Mouse (Mus musculus) kidney, embryonic 16.5 days (tissue): ENCODE results near the gene Mdga1. TPM values are rescaled to one million over a fixed set of nuclear protein-coding genes. Genes with fewer than 3 reads are reported as not detected.
A peak's percentile ranks its signal among the peaks of the same experiment; 100 is the strongest.

Experiments
- ATAC-seq: fragments of 200-750 bp; cut with Nextera tagmentation; 2 replicates; pipeline ENCODE4 v1.8.0; 2017; ENCODE audit warnings: moderate TSS enrichment; ENCODE audit not compliant: low FRiP score, low TSS enrichment
- H3K27ac ChIP-seq: fragments of 300-500 bp; sonication (generic); 2 replicates; pipeline ENCODE4 v1.5.1; 2014; ENCODE audit warnings: low read length
- H3K27me3 ChIP-seq: fragments of 300-500 bp; sonication (generic); 2 replicates; pipeline ENCODE4 v1.6.1; 2014; ENCODE audit warnings: low read length, control low read depth, mixed read lengths; ENCODE audit not compliant: insufficient read depth
- H3K36me3 ChIP-seq: fragments of 300-500 bp; sonication (generic); 2 replicates; pipeline ENCODE4 v1.6.1; 2014; ENCODE audit warnings: low read length, control low read depth, mixed read lengths; ENCODE audit not compliant: insufficient read depth
- H3K4me1 ChIP-seq: fragments of 300-500 bp; sonication (generic); 2 replicates; pipeline ENCODE4 v1.6.1; 2014; ENCODE audit warnings: low read length, control low read depth, mixed read lengths; ENCODE audit not compliant: insufficient read depth
- H3K4me2 ChIP-seq: fragments of 300-500 bp; sonication (generic); replicated peaks from 2 replicates; pipeline ENCODE4 v1.6.1; 2014; ENCODE audit warnings: low read depth, low read length
- H3K4me3 ChIP-seq: fragments of 300-500 bp; sonication (generic); 2 replicates; pipeline ENCODE4 v1.5.1; 2014; ENCODE audit warnings: mild to moderate bottlenecking, low read length
- H3K9ac ChIP-seq: fragments of 300-500 bp; sonication (generic); replicated peaks from 2 replicates; pipeline ENCODE4 v1.6.1; 2014; ENCODE audit warnings: low read length
- H3K9me3 ChIP-seq: fragments of 300-500 bp; sonication (generic); 2 replicates; pipeline ENCODE4 v1.6.1; 2016; ENCODE audit warnings: low read length, control low read depth
- WGBS: fragments of 180-500 bp; shearing (Covaris S2); extraction: QIAGEN DNeasy Blood & Tissue Kit; methylation state at CpG from one replicate; pipeline ENCODE4 v1.1.7; 2014; 5-methylcytosine and 5-hydroxymethylcytosine counted together
- polyA plus RNA-seq: library from polyadenylated mRNA; unstranded; fragments of >200 nt; fragmentation: Nextera tagmentation; extraction: Ambion mirVana; gene quantifications from 2 replicates; pipeline ENCODE4 v1.2.1, GENCODE M21; 2015

Mdga1 gene
- polyA plus RNA-seq, 1 experiment from 2014 or later: 2.4 TPM

DNA sequence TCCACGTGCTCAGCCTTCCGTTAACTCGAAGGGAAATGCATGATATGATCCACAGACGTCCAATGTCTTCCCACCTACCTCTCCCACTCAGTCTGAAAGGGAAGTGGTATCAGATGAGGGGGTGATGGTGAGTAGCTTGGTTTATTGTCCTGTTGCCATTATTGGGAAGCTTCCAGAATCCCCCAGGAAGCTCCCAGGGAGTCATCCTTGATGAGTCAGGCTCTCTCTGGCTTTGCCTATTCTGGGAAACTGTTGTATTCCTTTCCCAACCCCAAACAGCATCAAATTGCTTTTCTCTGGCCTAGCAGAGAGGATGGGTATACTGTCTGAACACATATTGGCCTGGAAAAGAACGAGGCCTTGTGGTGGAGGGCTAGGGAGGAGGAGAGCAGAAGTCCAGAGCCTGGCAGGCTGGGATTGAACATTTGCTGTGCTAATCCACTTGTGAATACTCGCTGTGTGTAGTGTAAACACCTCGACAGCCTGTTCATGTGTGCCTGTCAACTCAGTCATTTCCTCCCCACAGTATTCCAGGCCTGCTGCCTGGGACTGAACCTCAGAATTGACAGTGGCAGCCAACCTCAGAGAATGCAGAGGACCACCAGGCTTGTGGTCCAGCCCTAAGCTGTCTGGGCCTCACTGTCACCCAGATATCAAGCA lies 79.3 kb downstream of the Mdga1 start:
- H3K27ac ChIP-seq: no peak overlapping the region
- 61% methylated on average over 7 of the region's 7 CpGs for WGBS
- H3K4me3 ChIP-seq: no peak overlapping the region
- peaks cover 40% of the 10 kb centered on the region for H3K27me3 ChIP-seq
- no peak for ATAC-seq
- no peak overlapping the region for H3K4me2 ChIP-seq
- H3K36me3 ChIP-seq: no peaks in the 10 kb centered on the region
- H3K9me3 ChIP-seq: no peaks in the 10 kb centered on the region
- H3K9ac ChIP-seq: no peak overlapping the region
- peaks cover 25% of the 10 kb centered on the region for H3K4me1 ChIP-seq

DNA sequence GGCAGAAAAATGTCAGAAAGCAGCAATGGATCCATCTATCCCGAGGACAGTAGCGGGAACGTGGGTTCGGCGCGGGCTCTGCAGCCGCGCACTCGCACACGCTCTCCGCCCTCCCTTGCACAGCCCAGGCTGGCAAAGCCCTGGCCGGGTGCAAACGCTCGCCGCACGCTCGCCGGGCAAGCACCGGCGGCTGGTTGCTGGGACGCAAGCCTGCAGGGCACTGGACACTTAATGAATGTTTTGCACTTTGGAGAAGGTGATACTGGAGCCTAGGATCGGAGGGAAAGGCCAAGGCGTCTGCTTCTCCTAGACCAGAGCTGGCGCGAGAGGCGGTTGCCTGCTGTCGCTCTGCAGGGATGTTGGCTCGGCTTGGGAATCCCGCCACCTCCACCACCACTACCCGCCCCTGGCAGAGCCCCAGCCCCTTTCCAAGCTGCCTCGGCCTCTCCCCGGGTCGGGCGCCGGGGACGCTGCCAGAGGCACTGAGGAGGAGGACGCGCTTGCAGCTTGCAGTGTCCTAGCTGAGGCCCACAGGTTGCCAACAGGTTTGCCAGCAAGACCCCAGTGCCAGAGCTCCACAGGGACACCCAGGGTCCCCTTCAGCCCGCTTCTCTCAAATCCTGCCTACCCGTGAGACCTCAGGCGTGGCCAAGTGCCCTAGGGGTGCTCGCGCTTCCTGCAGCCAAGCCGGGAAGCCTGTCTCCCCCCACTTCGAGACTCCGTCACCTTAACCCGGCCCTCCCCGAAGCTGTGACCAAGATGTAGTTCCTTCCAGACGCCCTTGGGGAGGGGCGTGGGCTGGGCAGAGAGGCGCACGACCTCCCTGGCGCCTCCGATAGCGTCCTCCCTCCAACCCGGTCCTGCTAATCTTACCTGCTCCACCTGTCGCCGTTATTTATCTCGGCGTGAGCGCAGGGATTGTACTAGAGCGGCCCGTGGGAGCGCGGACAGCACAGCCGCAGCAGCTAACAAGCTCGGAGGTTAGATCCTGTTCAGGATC lies 80.6 kb downstream of the Mdga1 start:
- peak overlapping the region; percentile 67 for H3K4me3 ChIP-seq
- peak overlapping the region; percentile 47 for H3K9ac ChIP-seq
- peak; percentile 24; the same call in 1 of the 2 replicates for ATAC-seq
- no peaks in the 10 kb centered on the region for H3K9me3 ChIP-seq
- peaks cover 53% of the 10 kb centered on the region for H3K27me3 ChIP-seq
- no peak overlapping the region for H3K27ac ChIP-seq
- no peaks in the 10 kb centered on the region for H3K36me3 ChIP-seq
- peak overlapping the region; percentile 99 for H3K4me2 ChIP-seq
- under 1% methylated on average over 67 of the region's 67 CpGs for WGBS
- peaks cover 25% of the 10 kb centered on the region for H3K4me1 ChIP-seq

DNA sequence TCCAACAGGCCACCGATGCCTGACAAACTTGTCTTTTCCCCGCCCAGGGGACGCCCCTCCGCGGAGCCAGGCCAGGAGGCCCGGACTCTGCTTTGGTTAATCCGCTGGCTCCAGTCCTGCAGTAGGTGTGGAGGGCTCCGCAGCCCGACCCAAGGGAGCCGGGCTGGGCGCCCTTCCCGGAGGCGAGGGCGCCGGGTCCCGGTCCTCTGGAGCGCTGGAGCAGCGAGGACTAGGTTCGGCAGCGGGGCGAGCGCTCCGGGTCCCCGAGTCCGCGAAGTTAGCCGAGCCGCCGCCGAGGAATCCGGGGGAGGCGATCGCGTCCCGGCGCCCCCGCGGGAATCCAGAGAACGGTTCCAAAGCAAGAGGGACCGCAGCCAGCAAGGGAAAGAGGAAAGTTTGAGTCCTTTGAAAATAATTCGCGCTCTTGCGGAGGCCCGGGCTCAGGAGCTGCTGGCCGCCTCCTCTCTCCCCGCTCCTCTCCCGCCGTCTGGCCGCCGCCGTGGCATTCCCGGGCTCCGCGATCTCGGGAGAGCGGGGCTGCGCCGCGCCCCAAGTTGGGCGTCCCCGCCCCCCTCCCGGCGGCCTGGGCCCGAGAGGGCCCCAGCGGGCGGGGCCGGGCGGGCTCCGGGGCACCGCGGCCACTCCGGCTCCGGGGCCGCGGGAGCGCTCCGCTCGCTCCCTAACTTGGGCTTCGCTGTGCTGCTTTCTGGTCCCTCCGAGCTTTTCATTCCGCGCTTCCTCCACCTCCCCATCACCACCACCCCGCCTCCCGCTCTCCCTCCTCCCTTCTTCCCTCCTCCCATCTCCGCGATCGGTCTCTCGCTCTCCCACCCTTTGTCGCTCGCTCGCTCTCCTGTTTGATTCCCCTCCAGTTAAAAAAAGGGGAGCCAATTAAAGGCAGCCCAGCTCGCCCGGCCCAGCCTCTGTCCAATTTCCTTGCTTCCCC lies 81.7 kb downstream of the Mdga1 start:
- peak overlapping the region; percentile 99 for H3K4me2 ChIP-seq
- WGBS: under 1% methylated on average over 77 of the region's 93 CpGs
- H3K4me3 ChIP-seq: peak overlapping the region; percentile 67
- ATAC-seq: peak; percentile 29
- H3K9me3 ChIP-seq: no peaks in the 10 kb centered on the region
- H3K4me1 ChIP-seq: peaks cover 25% of the 10 kb centered on the region
- peaks cover 64% of the 10 kb centered on the region for H3K27me3 ChIP-seq
- H3K27ac ChIP-seq: peak overlapping the region; percentile 58; the same call in 1 of the 2 replicates
- H3K9ac ChIP-seq: peak overlapping the region; percentile 72
- no peaks in the 10 kb centered on the region for H3K36me3 ChIP-seq

DNA sequence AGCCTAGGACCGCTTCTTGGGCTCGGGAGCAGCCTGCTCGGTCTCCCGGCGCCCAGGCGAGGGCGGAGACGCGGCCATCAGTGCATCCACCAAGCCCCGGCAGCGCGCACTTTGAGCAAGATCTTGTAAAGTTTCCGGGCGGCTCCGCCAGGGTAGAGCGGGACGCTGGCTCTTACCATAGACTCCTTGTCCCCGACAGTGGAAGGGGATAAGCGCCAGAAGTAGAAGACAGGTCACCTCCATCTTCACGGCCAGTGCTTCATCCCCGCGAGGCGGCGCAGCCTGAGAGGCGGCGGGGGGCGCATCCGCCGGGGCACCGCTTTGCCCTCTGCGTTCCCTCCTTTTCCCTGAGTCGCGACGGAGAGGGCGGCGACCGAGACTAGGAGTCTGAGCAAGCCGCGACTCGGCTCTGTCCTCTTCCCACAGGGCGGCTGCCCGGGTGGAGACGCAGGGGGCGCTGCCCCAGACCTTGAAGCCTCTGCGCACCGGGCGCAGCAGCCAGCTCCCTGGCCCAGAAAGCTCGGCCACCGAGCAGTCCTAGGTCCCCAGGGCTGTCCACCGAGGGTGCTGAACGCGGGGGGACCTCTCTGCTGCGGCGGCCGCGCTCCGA lies 82.5 kb downstream of the Mdga1 start:
- H3K9ac ChIP-seq: peak overlapping the region; percentile 72
- H3K27ac ChIP-seq: peak overlapping the region; percentile 58; the same call in 1 of the 2 replicates
- H3K27me3 ChIP-seq: peaks cover 64% of the 10 kb centered on the region
- peak; percentile 75 for ATAC-seq
- peak overlapping the region; percentile 99 for H3K4me2 ChIP-seq
- H3K9me3 ChIP-seq: no peaks in the 10 kb centered on the region
- H3K4me3 ChIP-seq: peak overlapping the region; percentile 67
- peaks cover 25% of the 10 kb centered on the region for H3K4me1 ChIP-seq
- WGBS: under 1% methylated on average over 57 of the region's 57 CpGs
- H3K36me3 ChIP-seq: no peaks in the 10 kb centered on the region

DNA sequence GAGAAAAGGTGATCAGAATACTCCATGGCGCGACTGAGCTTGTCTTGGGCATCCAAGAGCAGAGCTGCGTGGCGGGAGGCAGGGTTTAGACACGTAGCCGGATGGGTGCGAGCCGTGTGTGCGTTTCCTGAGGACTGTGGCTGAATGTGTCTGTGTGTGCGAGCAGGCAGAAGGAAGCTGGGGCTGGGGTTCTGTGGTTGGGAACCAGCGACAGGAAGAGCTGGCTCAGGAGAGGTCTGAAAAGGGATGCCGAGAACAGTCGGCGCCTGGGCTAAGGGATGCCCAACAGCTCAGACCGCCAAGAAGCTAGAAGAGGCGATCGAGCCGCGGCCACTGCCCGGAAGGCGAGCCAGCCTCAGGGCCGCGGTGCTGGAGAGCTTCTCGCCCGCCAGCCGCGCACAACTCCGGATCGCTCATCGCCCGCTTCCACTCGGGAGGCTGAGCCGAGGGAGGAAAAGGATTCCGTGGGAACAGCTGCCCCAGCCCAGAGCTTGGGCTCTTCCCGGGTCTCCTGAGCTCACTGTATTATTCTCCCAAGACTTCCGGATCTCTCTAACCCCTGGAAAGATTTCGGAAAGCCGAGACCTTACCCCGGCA lies 83.1 kb downstream of the Mdga1 start:
- peak overlapping the region; percentile 67 for H3K4me3 ChIP-seq
- no peak for ATAC-seq
- H3K27me3 ChIP-seq: peaks cover 64% of the 10 kb centered on the region
- no peaks in the 10 kb centered on the region for H3K9me3 ChIP-seq
- peak overlapping the region; percentile 99 for H3K4me2 ChIP-seq
- WGBS: 0% methylated on average over 39 of the region's 39 CpGs
- H3K27ac ChIP-seq: no peak overlapping the region
- H3K9ac ChIP-seq: peak overlapping the region; percentile 72
- no peaks in the 10 kb centered on the region for H3K36me3 ChIP-seq
- peaks cover 25% of the 10 kb centered on the region for H3K4me1 ChIP-seq

DNA sequence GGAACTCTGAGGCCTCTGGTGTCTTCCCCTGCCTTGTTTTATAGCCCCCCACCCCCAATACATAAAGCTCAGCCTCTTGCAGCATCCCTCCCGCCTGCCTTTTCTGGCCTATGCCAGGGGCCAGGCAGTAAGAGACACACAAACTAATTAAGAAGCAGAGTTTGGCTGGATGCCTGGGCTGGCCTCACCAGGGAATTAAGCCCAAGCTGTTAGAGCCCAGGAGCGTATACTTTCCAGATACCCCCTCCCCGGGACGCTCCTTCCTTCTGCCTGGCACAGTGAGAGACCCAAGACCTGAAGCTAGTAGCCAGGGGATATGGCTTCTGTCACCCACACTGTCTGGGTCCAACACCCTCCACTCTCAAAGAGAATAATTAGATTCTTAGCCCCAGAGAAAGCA lies 83.8 kb downstream of the Mdga1 start:
- Histone ChIP-seq H3K27ac (no peak overlapping the region), H3K9ac (peak overlapping the region; percentile 72; the same call in 1 of the 2 replicates), H3K4me1 (peaks cover 25% of the 10 kb centered on the region), H3K36me3 (no peaks in the 10 kb centered on the region), H3K4me3 (peak overlapping the region; percentile 67), H3K27me3 (peaks cover 58% of the 10 kb centered on the region), H3K9me3 (no peaks in the 10 kb centered on the region), H3K4me2 (peak overlapping the region; percentile 99)
- 11% methylated on average over 4 of the region's 4 CpGs for WGBS
- no peak for ATAC-seq

DNA sequence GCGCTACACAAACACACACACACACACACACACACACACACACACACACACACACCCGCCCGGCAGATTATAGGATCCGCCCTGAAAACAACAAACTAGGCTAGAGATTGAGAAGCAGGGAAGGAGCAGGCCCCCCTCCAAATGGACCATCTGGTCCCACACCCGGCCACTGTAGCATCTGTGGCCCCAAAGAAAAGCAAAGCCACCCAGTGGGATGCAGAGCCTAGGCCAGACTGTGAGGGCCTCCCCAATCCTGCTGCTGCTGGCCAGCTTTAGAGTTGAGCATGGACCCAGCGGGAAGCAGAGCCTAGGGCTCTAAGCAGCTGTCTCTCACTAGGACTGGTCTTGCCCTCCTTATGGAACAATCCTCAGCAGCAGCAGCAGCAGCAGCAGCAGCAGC lies 85.3 kb downstream of the Mdga1 start:
- Histone ChIP-seq H3K4me1 (peaks cover 21% of the 10 kb centered on the region), H3K4me2 (no peak overlapping the region), H3K9ac (no peak overlapping the region), H3K36me3 (no peaks in the 10 kb centered on the region), H3K27ac (no peak overlapping the region), H3K9me3 (no peaks in the 10 kb centered on the region), H3K27me3 (peaks cover 43% of the 10 kb centered on the region), H3K4me3 (no peak overlapping the region)
- no peak for ATAC-seq
- 69% methylated on average over 6 of the region's 6 CpGs for WGBS

DNA sequence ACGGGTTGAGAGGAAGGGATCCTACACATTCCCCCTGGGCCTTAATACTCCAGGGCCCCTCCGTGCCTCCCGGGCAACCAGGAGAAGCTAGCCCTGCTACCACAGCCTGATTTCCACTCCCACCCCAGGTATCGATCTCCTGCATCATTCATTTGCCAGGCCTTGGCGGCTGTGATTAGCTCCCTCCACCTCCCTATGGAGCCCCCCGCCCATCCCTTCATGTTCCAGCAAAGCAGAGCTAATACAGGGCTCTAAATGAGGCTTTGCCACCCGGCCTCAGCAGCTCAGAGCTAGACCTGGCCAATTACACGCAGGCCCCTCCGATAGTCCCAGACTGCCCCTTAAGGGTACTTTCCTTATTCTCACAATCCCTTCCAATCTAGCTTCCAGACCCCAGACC lies 86.5 kb downstream of the Mdga1 start:
- Histone ChIP-seq H3K27me3 (peaks cover 37% of the 10 kb centered on the region), H3K4me3 (no peak overlapping the region), H3K36me3 (no peaks in the 10 kb centered on the region), H3K9ac (no peak overlapping the region), H3K9me3 (no peaks in the 10 kb centered on the region), H3K27ac (no peak overlapping the region), H3K4me1 (peaks cover 14% of the 10 kb centered on the region), H3K4me2 (no peak overlapping the region)
- ATAC-seq: no peak
- 44% methylated on average over 9 of the region's 9 CpGs for WGBS
